Comparison of ENCODE assay signal across 23 mouse cellular contexts in genomic region chr19:53877779-53878178, GRCm38 (mm10).
"Had no signal": no experiment of that assay in that cellular context is flagged by ENCODE, and none has a peak within 500 bp of the region (broad histone marks: within the 10 kb centered on the region; RNA-seq: fewer than 3 reads in every experiment).

No protein-coding gene starts in this region.

- H3K36me3 ChIP-seq: heart, embryonic 10.5 days; heart, embryonic 12.5 days; hindbrain, embryonic 13.5 days; hindbrain, embryonic 15.5 days; kidney, embryonic 15.5 days; limb, embryonic 13.5 days; limb, embryonic 15.5 days; liver, embryonic 12.5 days had no signal

- H3K27me3 ChIP-seq: heart, embryonic 12.5 days; hindbrain, embryonic 13.5 days; hindbrain, embryonic 15.5 days; kidney, embryonic 15.5 days; limb, embryonic 13.5 days; limb, embryonic 15.5 days had no signal

- H3K9ac ChIP-seq: heart, embryonic 12.5 days; hindbrain, embryonic 13.5 days; hindbrain, embryonic 15.5 days; kidney, embryonic 15.5 days; limb, embryonic 13.5 days; limb, embryonic 15.5 days; liver, embryonic 12.5 days; liver, embryonic 14.5 days had no signal

- H3K4me1 ChIP-seq: heart, embryonic 10.5 days; heart, embryonic 12.5 days; hindbrain, embryonic 15.5 days; limb, embryonic 15.5 days; liver, embryonic 12.5 days had no signal

- H3K9me3 ChIP-seq: heart, embryonic 10.5 days; hindbrain, embryonic 13.5 days; hindbrain, embryonic 15.5 days; kidney, embryonic 15.5 days; limb, embryonic 13.5 days; limb, embryonic 15.5 days; liver, embryonic 12.5 days had no signal

- H3K27ac ChIP-seq: heart, embryonic 10.5 days; hindbrain, embryonic 13.5 days; hindbrain, embryonic 15.5 days; hindbrain, postnatal 0 days; kidney, embryonic 15.5 days; kidney, postnatal 0 days; liver, embryonic 12.5 days; liver, embryonic 14.5 days had no signal

- DNase-seq: gastrocnemius, postnatal 14 days; gastrocnemius, postnatal 36 days; heart, adult 18-20 months; heart, postnatal 10 days; kidney, adult 18-20 months; kidney, adult 8-10 months; kidney, postnatal 14 days; kidney, postnatal 36 days; layer of hippocampus, adult 9-11 months; layer of hippocampus, postnatal 36 days; left cerebral cortex, postnatal 4 days had no signal

- ATAC-seq: hindbrain, postnatal 0 days; intestine, embryonic 16.5 days; liver, embryonic 12.5 days had no signal

- H3K4me2 ChIP-seq: heart, embryonic 12.5 days; hindbrain, embryonic 13.5 days; hindbrain, embryonic 15.5 days; kidney, embryonic 15.5 days; limb, embryonic 13.5 days; limb, embryonic 15.5 days; liver, embryonic 12.5 days had no signal

- H3K4me3 ChIP-seq: heart, embryonic 10.5 days; heart, embryonic 12.5 days; hindbrain, embryonic 13.5 days; hindbrain, embryonic 15.5 days; kidney, embryonic 15.5 days; limb, embryonic 13.5 days; limb, embryonic 15.5 days; liver, embryonic 12.5 days had no signal
